Mouse (Mus musculus) limb, embryonic 15.5 days (tissue): ENCODE results near the gene Olfr827. TPM values are rescaled to one million over a fixed set of nuclear protein-coding genes. Genes with fewer than 3 reads are reported as not detected.

Experiments
- ATAC-seq: fragments of 200-750 bp; cut with Nextera tagmentation; 2 replicates; pipeline ENCODE4 v1.8.0; 2017; ENCODE audit warnings: low read depth, moderate TSS enrichment; ENCODE audit not compliant: insufficient number of reproducible peaks, low FRiP score, low TSS enrichment
- H3K27ac ChIP-seq: fragments of 300-500 bp; sonication (generic); 2 replicates; pipeline ENCODE4 v1.5.1; 2015; ENCODE audit warnings: moderate library complexity, mild to moderate bottlenecking, inconsistent platforms
- H3K27me3 ChIP-seq: fragments of 300-500 bp; sonication (generic); 2 replicates; pipeline ENCODE4 v1.6.1; 2015; ENCODE audit warnings: inconsistent platforms
- H3K36me3 ChIP-seq: fragments of 300-500 bp; sonication (generic); 2 replicates; pipeline ENCODE4 v1.6.1; 2015; ENCODE audit warnings: inconsistent platforms
- H3K4me1 ChIP-seq: fragments of 300-500 bp; sonication (generic); 2 replicates; pipeline ENCODE4 v1.6.1; 2015; ENCODE audit warnings: inconsistent platforms
- H3K4me2 ChIP-seq: fragments of 300-500 bp; sonication (generic); 2 replicates; pipeline ENCODE4 v1.6.1; 2015; ENCODE audit warnings: mild to moderate bottlenecking, inconsistent platforms
- H3K4me3 ChIP-seq: fragments of 300-500 bp; sonication (generic); 2 replicates; pipeline ENCODE4 v1.5.1; 2015; ENCODE audit warnings: mild to moderate bottlenecking, inconsistent platforms
- H3K9ac ChIP-seq: fragments of 300-500 bp; sonication (generic); 2 replicates; pipeline ENCODE4 v1.6.1; 2015; ENCODE audit warnings: inconsistent platforms
- H3K9me3 ChIP-seq: fragments of 300-500 bp; sonication (generic); 2 replicates; pipeline ENCODE4 v1.6.1; 2016; ENCODE audit warnings: inconsistent platforms
- polyA plus RNA-seq: library from polyadenylated mRNA; unstranded; fragments of >200 nt; fragmentation: Nextera tagmentation; extraction: Ambion mirVana; gene quantifications from 2 replicates; pipeline ENCODE4 v1.2.1, GENCODE M21; 2015

Olfr827 gene
- polyA plus RNA-seq, 1 experiment from 2014 or later = not detected

- Histone ChIP-seq H3K27ac (no peak overlapping the region), H3K27me3 (no peaks in the 10 kb centered on the region), H3K36me3 (no peaks in the 10 kb centered on the region), H3K9ac (no peak overlapping the region), H3K4me2 (no peak overlapping the region), H3K4me3 (no peak overlapping the region), H3K9me3 (no peaks in the 10 kb centered on the region), H3K4me1 (no peaks in the 10 kb centered on the region)
- ATAC-seq = no peak
Observed at GRCm38 (mm10) chr10:130165196-130165595, 49.0 kb downstream of the Olfr827 start.

Other genes starting within 250 kb of the Olfr827 start
- not detected in 2 replicates for gene Olfr819, start 247.1 kb downstream of the Olfr827 start, polyA plus RNA-seq
- gene Olfr247, start 238.3 kb downstream of the Olfr827 start, polyA plus RNA-seq = not detected in 2 replicates
- gene Gm10310, start 229.3 kb downstream of the Olfr827 start, polyA plus RNA-seq = not detected in 2 replicates
- not detected in 2 replicates for gene Olfr820, start 201.8 kb downstream of the Olfr827 start, polyA plus RNA-seq
- not detected in 2 replicates for gene Olfr821, start 184.1 kb downstream of the Olfr827 start, polyA plus RNA-seq
- gene Olfr822, start 143.2 kb downstream of the Olfr827 start, polyA plus RNA-seq = not detected in 2 replicates
- gene Olfr823, start 99.0 kb downstream of the Olfr827 start, polyA plus RNA-seq = not detected in 2 replicates
- gene Olfr824, start 84.4 kb downstream of the Olfr827 start, polyA plus RNA-seq = not detected in 2 replicates
- not detected in 2 replicates for gene Olfr825, start 47.6 kb downstream of the Olfr827 start, polyA plus RNA-seq
- not detected in 2 replicates for gene Olfr826, start 30.2 kb downstream of the Olfr827 start, polyA plus RNA-seq
- 0.05 TPM in 1 of 2 replicates, not detected in the other for gene Neurod4, start 65.8 kb upstream of the Olfr827 start, polyA plus RNA-seq
- gene Tespa1, start 108.5 kb upstream of the Olfr827 start, polyA plus RNA-seq = 3.6 and 3.9 TPM in 2 replicates
- 0.04 TPM in 1 of 2 replicates, not detected in the other for gene Vmn2r84, start 179.9 kb upstream of the Olfr827 start, polyA plus RNA-seq
- not detected in 2 replicates for gene Vmn2r85, start 215.3 kb upstream of the Olfr827 start, polyA plus RNA-seq
- gene Vmn2r86, start 241.6 kb upstream of the Olfr827 start, polyA plus RNA-seq = not detected in 2 replicates